Mouse (Mus musculus): ENCODE data around the gene Bag1.

Bag1 gene

GRCm38 (mm10) chr4:40948160-40948708 is at the start of gene Bag1, which contains the start of gene Chmp5:
Gene Bag1 (minus strand): TSS chr4:40948294.
Gene Chmp5 (plus strand): TSS chr4:40948407.
- DNase-seq: peak; percentile 100

DNA sequence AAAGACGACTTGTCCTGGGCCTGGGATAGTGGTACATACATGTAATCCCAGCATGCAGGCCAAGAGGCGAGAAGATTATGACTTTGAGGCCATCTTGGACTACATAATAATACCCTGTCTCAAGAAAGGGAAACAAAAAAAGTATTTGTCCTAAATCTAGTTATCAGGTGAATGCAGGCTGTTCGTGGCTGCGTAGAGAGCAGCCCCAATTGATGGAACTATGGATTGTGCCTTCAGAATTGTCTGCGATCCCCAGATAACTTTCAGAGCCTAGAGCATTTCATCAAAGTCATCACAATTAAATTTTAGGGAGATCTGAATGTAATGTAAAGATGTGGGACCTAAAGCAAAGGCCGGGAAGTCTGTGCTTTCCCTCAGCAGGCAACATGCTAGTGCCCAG is 48.2 kb upstream of the Bag1 start:
- DNase-seq: no peak

- no peak for DNase-seq
These were observed 41.5 kb upstream of the Bag1 start for GRCm38 (mm10) chr4:40989633-40990032.

GRCm38 (mm10) chr4:40983686-40984085 is 35.6 kb upstream of the Bag1 start:
- no peak for DNase-seq

GRCm38 (mm10) chr4:40982486-40982885 is 34.4 kb upstream of the Bag1 start:
- no peak for DNase-seq

DNA sequence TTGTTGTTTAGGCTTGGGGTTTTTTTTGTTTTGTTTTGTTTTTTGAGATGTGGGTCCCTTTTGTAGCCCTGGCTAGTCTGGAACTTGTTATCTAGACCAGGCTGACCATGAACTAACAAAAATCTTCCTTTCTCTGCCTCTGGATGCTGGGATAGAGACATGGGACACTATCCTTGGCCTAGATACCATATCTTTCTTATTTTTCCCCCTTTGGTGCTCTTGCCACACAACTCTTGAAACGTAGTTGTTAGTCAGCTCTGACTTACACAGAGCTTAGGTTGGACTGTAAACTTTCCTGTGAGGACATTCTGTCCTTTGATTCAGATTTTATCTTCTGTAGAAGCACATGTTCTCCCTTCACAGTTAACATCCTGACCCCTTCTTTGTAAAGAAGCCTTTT is 31.3 kb upstream of the Bag1 start:
- no peak for DNase-seq

GRCm38 (mm10) chr4:40976651-40977050 is 28.6 kb upstream of the Bag1 start:
- no peak for DNase-seq

GRCm38 (mm10) chr4:40975678-40976077 is 27.6 kb upstream of the Bag1 start:
- no peak for DNase-seq

GRCm38 (mm10) chr4:40974011-40974410 is 25.9 kb upstream of the Bag1 start:
- no peak for DNase-seq

DNA sequence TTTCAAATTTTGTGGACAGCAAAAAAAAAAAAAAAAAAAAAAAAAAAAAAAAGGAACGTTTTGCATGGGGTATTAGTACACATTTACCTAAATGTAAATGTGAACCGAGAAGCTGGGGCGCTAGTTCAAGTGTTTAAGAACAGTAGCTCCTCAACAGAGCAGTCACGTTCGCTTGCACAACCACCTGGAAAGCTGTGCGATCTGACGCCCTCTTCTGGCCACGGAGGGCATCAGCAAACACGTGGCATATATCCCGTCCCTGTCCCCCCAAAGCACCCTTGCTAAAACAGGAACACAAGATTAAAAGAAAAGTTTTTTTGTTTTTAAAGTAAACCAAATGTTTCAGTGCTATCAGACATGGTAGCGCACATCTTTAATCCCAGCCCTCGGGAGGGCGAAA is 23.6 kb upstream of the Bag1 start:
- DNase-seq: peak; percentile 76

DNA sequence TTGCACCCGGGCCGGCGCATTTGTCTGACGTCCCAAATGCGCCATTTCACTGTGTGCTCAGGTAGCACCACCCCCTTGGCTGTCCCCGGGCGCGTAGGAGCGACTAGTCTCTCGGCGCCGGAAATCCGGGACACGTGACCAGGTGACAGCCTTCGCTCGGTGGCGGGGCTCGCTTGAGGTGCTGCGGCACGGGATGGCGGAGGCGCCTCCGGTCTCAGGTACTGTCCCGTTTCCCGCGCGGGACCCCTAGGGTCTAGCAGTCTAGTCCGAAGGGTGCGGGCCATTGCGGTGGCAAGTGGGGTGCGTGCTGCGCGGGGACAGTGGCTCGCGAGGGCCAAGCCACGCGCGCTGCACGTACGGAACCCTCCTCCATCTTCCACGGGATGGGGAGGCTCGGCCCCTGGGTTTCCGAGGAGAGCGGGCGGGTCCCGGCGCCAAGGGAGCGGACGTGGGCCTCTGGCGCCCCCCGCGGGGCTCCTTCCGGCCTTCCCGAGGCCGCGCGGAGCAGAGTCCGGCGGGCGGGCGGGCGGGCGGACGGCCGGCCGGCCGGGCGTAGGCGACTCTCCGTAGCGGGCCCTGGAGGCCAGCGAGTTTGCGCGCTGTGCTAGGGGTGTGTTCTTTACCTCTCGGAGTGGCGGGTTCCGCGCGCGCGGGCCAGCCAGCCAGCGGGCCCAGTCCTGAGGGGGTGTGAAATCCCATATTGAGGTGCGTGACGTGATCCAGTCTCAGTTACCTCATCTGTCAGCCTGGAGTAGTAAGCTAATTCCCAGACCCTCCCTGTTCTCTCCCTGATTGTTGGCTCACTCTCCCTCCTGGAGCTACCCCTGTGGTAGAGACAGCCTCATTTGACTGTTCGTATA is 23.0 kb upstream of the Bag1 start, which contains the start of gene Nfx1:
TSS of gene Nfx1 (plus strand) at position 65 of the 860 bp plus-strand sequence.
- DNase-seq: peak; percentile 95

GRCm38 (mm10) chr4:40970592-40970841 is 22.4 kb upstream of the Bag1 start:
- DNase-seq: no peak

DNA sequence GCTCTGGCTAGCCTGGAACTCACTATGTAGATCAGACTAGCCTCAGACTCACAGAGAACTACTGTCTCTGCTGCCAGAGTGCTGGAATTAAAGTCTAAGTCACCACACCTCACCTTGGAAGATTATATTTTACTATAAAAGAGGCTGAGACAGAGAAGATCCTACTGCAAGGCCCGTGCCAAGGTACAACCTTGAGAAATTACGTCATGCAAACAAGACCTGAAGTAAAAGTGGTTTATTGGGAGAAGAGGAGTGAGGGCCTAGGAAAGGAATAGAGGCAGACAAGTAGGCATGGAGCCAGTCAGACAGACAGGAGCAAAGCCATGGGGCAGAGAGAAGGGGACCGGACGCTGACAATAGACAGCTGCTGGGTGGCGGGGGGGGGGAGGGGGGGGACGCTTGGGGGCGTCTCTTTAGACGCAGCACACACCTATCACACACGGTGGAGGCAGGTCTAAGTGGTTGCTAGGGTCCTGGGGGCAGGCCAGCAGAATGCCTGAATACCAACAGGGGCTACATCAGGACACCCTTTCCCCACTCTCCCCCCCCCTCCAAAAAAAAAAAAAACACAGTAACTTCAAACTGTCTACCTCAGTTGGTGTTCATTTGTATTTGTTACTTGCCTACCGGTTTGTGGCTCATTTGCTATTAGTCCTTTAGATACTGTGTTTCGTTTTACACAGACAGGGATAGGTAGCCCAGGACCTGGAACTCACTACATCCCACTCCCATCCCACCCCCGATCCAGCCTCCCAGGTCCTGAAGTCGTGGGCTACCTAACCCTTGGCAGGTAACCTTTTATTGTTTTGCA is 21.9 kb upstream of the Bag1 start:
- no peak for DNase-seq

DNA sequence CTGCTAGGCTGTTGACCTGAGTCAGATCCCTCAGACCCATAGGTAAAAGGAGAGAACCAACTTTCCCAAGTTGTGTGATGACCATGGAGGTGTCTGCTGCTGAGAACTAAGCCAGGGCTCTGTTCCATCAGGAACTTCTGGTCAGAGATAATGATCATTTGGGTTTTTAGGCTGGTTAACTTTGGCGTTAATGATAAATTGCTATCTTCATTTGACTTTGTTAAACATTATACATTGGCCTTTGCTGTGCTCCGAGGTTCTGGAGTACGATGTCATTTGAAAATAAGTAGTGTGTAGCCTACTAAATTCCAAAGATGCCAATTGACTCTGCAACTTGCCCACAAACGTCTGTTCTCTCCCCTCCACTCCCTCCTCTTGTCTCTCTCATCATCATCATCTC is 21.1 kb upstream of the Bag1 start:
- no peak for DNase-seq

GRCm38 (mm10) chr4:40963536-40963935 is 15.4 kb upstream of the Bag1 start:
- DNase-seq: no peak

DNA sequence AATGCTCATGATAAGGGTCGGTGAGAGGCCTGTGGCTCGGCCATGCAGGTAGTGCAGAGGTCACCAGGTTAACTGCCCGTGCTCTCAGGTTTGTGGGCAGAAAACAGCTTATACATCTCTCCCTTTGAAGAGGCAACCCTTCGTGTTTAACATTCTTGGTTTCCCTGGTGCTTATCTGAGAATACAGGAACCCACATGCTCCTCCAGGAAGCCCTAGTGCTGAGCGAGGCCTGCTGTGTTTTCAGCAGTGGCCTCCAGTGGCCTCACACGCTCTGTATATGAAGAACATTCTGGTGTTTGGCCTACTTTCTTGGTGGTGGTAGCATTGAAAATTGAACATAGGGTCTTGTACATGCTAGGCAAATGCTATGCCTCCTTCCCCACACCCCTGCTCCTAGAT is 7.8 kb upstream of the Bag1 start:
- DNase-seq: no peak

DNA sequence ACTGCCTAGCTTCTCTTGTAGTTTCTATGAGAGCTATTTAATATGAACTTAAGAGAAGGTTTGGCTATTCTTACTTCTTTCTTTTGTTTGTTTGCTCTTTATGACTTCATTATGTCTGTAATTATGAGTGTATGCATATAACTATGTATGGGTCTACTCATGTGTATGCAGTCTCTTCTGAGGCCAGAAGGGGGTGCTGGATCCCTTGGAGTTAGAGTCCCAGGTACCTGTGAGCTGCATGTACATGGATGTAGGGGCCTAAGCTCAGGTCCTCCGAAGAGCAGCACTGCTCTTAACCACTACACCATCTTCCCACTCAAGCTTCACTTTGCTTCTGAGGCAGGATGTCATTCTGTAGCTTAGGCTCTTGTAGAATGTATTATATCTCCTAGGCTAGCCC is 5.4 kb upstream of the Bag1 start:
- DNase-seq: peak; percentile 53

- no peak for DNase-seq
These were observed 432 bp downstream of the Bag1 start for GRCm38 (mm10) chr4:40947565-40948159.

- no peak for DNase-seq
These were observed 1.5 kb downstream of the Bag1 start for GRCm38 (mm10) chr4:40946516-40947121.

GRCm38 (mm10) chr4:40943651-40944050 is 4.4 kb downstream of the Bag1 start:
- no peak for DNase-seq

GRCm38 (mm10) chr4:40938793-40939192 is 9.3 kb downstream of the Bag1 start:
- DNase-seq: no peak

- DNase-seq: no peak
These were observed 11.8 kb downstream of the Bag1 start for GRCm38 (mm10) chr4:40936175-40936839.

Data from thymus, postnatal 4 days (tissue).